ENCODE assay signal across 8 mouse cellular contexts in the genomic region with DNA sequence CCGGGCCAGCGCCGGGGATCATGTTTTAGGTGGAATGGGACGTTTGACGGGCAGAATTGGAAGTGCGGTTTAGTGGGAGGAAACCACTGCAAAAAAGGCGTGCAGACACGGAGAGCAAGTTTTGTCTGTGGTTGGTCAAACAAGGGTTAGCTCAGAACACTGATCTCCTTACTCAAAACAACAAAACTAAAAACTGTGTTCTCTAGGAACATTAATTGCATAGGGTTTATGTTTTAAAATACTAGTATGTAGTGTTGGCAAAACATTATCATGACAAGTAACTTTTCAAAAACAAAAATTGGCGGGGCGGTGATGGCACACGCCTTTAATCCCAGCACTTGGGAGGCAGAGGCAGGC. TPM values are rescaled to one million over a fixed set of nuclear protein-coding genes. Genes with fewer than 3 reads are reported as not detected.
DNase-seq lines count a peak whose midpoint lies in the region; ATAC-seq and TF ChIP-seq lines count a peak whose summit lies in the region.

No protein-coding gene starts in this region.

- DNase-seq in heart, adult 9 months (ENCODE audit: low spot score in 2 of 2): no peak
- no peak for DNase-seq in forebrain, postnatal 0 days
- no peak for DNase-seq in thymus, postnatal 0 days (ENCODE audit: low spot score)

- H3K27ac ChIP-seq in heart, embryonic 12.5 days (ENCODE audit: poor library complexity, severe bottlenecking): peak overlapping the region; percentile 62; the same call in 1 of the 2 replicates
- H3K27ac ChIP-seq in ES-Bruce4 (ENCODE audit: insufficient read depth, low read length): peak overlapping the region; percentile 84
- peak overlapping the region; percentile 96 for H3K27ac ChIP-seq in forebrain, postnatal 0 days (ENCODE audit: low read depth, low read length)
- peak overlapping the region; percentile 83 for H3K27ac ChIP-seq in liver, embryonic 16.5 days (ENCODE audit: low read length)

- ATAC-seq in heart, embryonic 12.5 days (ENCODE audit: insufficient number of reproducible peaks, low FRiP score): no peak
- no peak for ATAC-seq in forebrain, postnatal 0 days
- ATAC-seq in liver, embryonic 16.5 days (ENCODE audit: low read depth): no peak
- ATAC-seq in CD4-positive, CD25-positive, alpha-beta regulatory T cell, adult 4 months: no peak
- no peak for ATAC-seq in inflammation-experienced regulatory T-cells, adult 6 months

- 34% methylated on average over 11 of the region's 11 CpGs for WGBS in heart, embryonic 12.5 days
- 35% methylated on average over 11 of the region's 11 CpGs for WGBS in forebrain, postnatal 0 days
- WGBS in liver, embryonic 16.5 days (ENCODE audit: insufficient replicate concordance): 23% methylated on average over 11 of the region's 11 CpGs

- peak overlapping the region; percentile 72 for H3K4me3 ChIP-seq in heart, embryonic 12.5 days
- H3K4me3 ChIP-seq in ES-Bruce4 (ENCODE audit: low read depth, low read length): peak overlapping the region; percentile 87
- H3K4me3 ChIP-seq in forebrain, postnatal 0 days (ENCODE audit: low read depth, low read length): peak overlapping the region; percentile 77
- peak overlapping the region; percentile 80 for H3K4me3 ChIP-seq in liver, embryonic 16.5 days (ENCODE audit: low read depth, low read length)

- no peak for TF ChIP-seq CTCF in ES-Bruce4 (IDR thresholded peaks at IDR 0.05; ENCODE audit: low read depth, low read length)
- TF ChIP-seq CTCF in forebrain, postnatal 0 days (IDR thresholded peaks at IDR 0.05; ENCODE audit: low read depth): no peak

- H3K9me3 ChIP-seq in heart, embryonic 12.5 days (replicated peaks): 0 out of 2 replicates have a peak, but pooled peaks cover 3% of the 10 kb centered on the region
- no peaks in the 10 kb centered on the region for H3K9me3 ChIP-seq in ES-Bruce4 (replicated peaks; ENCODE audit: control insufficient read depth, insufficient read depth, low read length, poor library complexity, severe bottlenecking)
- H3K9me3 ChIP-seq in forebrain, postnatal 0 days (ENCODE audit: low read length): no peaks in the 10 kb centered on the region
- H3K9me3 ChIP-seq in liver, embryonic 16.5 days (replicated peaks; ENCODE audit: control insufficient read depth, low read length): no peaks in the 10 kb centered on the region

- H3K36me3 ChIP-seq in heart, embryonic 12.5 days: peaks cover 22% of the 10 kb centered on the region
- H3K36me3 ChIP-seq in ES-Bruce4 (ENCODE audit: control insufficient read depth, insufficient read depth, low read length, poor library complexity, severe bottlenecking): peaks cover 20% of the 10 kb centered on the region
- no peaks in the 10 kb centered on the region for H3K36me3 ChIP-seq in forebrain, postnatal 0 days (ENCODE audit: insufficient read depth)
- H3K36me3 ChIP-seq in liver, embryonic 16.5 days (ENCODE audit: control insufficient read depth, insufficient read depth): no peaks in the 10 kb centered on the region; the same call in 1 of the 2 replicates

- peak overlapping the region; percentile 70 for H3K4me2 ChIP-seq in heart, embryonic 12.5 days
- H3K4me2 ChIP-seq in forebrain, postnatal 0 days (ENCODE audit: low read depth): peak overlapping the region; percentile 53
- H3K4me2 ChIP-seq in liver, embryonic 16.5 days (ENCODE audit: low read depth, low read length): peak overlapping the region; percentile 93

- peaks cover 10% of the 10 kb centered on the region; the same call in 1 of the 2 replicates for H3K4me1 ChIP-seq in heart, embryonic 12.5 days (replicated peaks)
- H3K4me1 ChIP-seq in ES-Bruce4 (ENCODE audit: control insufficient read depth, insufficient read depth, low read length): no peaks in the 10 kb centered on the region
- H3K4me1 ChIP-seq in forebrain, postnatal 0 days (ENCODE audit: insufficient read depth): no peaks in the 10 kb centered on the region
- peaks cover 12% of the 10 kb centered on the region for H3K4me1 ChIP-seq in liver, embryonic 16.5 days (ENCODE audit: control insufficient read depth, low read depth, low read length)

- H3K9ac ChIP-seq in heart, embryonic 12.5 days: peak overlapping the region; percentile 82
- H3K9ac ChIP-seq in ES-Bruce4 (ENCODE audit: low read depth, poor library complexity, severe bottlenecking): peak overlapping the region; percentile 73
- peak overlapping the region; percentile 94 for H3K9ac ChIP-seq in forebrain, postnatal 0 days
- H3K9ac ChIP-seq in liver, embryonic 16.5 days (ENCODE audit: low read depth, low read length): peak overlapping the region; percentile 72

- peak; percentile 17 for TF ChIP-seq POLR2A in ES-Bruce4 (IDR thresholded peaks at IDR 0.05; ENCODE audit: insufficient read depth, low read length)

- no peak for TF ChIP-seq EP300 in ES-Bruce4 (IDR thresholded peaks at IDR 0.05; ENCODE audit: insufficient read depth, low read depth, low read length)

- no peaks in the 10 kb centered on the region for H3K27me3 ChIP-seq in heart, embryonic 12.5 days (replicated peaks)
- H3K27me3 ChIP-seq in ES-Bruce4 (ENCODE audit: control insufficient read depth, insufficient read depth, low read length, poor library complexity, severe bottlenecking): no peaks in the 10 kb centered on the region
- no peaks in the 10 kb centered on the region for H3K27me3 ChIP-seq in forebrain, postnatal 0 days (ENCODE audit: insufficient read depth, low read length)
- no peaks in the 10 kb centered on the region for H3K27me3 ChIP-seq in liver, embryonic 16.5 days (ENCODE audit: control insufficient read depth, insufficient read depth, low read depth, low read length)

RNA-seq across cellular contexts. Expression of a gene that starts 52.0 kb away (rescaled TPM):
- polyA plus RNA-seq in heart, embryonic 12.5 days (2016; fragmentation: Nextera tagmentation; extraction: Ambion mirVana): 106 and 112 TPM in 2 replicates
- polyA plus RNA-seq in ES-Bruce4 (2011; ENCODE audit: insufficient read depth, insufficient read length, low read depth, missing spikeins): 54.0 and 61.1 TPM in 2 replicates
- 82.3 and 99.0 TPM in 2 replicates for total RNA-seq in forebrain, postnatal 0 days (2014; rRNA removed)
- polyA plus RNA-seq in forebrain, postnatal 0 days (2015; fragmentation: Nextera tagmentation; extraction: Ambion mirVana): 141 and 146 TPM in 2 replicates
- polyA plus RNA-seq in liver, embryonic 16.5 days (2015; fragmentation: Nextera tagmentation; extraction: Ambion mirVana): 41.3 and 46.6 TPM in 2 replicates
- polyA plus RNA-seq in CD4-positive, CD25-positive, alpha-beta regulatory T cell, adult 4 months (2017; shearing (Covaris generic)): 10 to 100 TPM; 42.8 to 72.2 TPM
- 10 to 100 TPM; 41.9 to 88.1 (median 72.5) TPM for polyA plus RNA-seq in inflammation-experienced regulatory T-cells, adult 6 months (2017; shearing (Covaris generic))
- 146 and 155 TPM in 2 replicates for polyA plus RNA-seq in thymus, postnatal 0 days (2015; fragmentation: Nextera tagmentation; extraction: Ambion mirVana)
